In genomic region chr5:65535457-65536067, GRCm38 (mm10) we compare ENCODE assay signal across 8 mouse cellular contexts. TPM values are rescaled to one million over a fixed set of nuclear protein-coding genes. Genes with fewer than 3 reads are reported as not detected.
DNase-seq lines count a peak whose midpoint lies in the region; ATAC-seq lines count a peak whose summit lies in the region.

No protein-coding gene starts in this region.

- H3K36me3 ChIP-seq in embryonic facial prominence, embryonic 11.5 days (replicated peaks; ENCODE audit: control insufficient read depth, insufficient read depth, low read depth, low read length) = no peaks in the 10 kb centered on the region
- peaks cover 11% of the 10 kb centered on the region; the same call in 1 of the 2 replicates for H3K36me3 ChIP-seq in embryonic facial prominence, embryonic 10.5 days (replicated peaks)
- no peaks in the 10 kb centered on the region for H3K36me3 ChIP-seq in midbrain, embryonic 14.5 days (ENCODE audit: control insufficient read depth, insufficient read depth, low read length)
- no peaks in the 10 kb centered on the region for H3K36me3 ChIP-seq in midbrain, embryonic 15.5 days (replicated peaks)

- H3K9me3 ChIP-seq in embryonic facial prominence, embryonic 11.5 days (replicated peaks; ENCODE audit: control insufficient read depth, low read length) = no peaks in the 10 kb centered on the region
- H3K9me3 ChIP-seq in embryonic facial prominence, embryonic 10.5 days = no peaks in the 10 kb centered on the region
- no peaks in the 10 kb centered on the region for H3K9me3 ChIP-seq in midbrain, embryonic 14.5 days (ENCODE audit: control insufficient read depth, low read length)
- no peaks in the 10 kb centered on the region for H3K9me3 ChIP-seq in midbrain, embryonic 15.5 days

- H3K9ac ChIP-seq in embryonic facial prominence, embryonic 11.5 days (replicated peaks; ENCODE audit: low read length) = no peak overlapping the region
- H3K9ac ChIP-seq in midbrain, embryonic 14.5 days (replicated peaks; ENCODE audit: low read length) = no peak overlapping the region
- no peak overlapping the region for H3K9ac ChIP-seq in midbrain, embryonic 15.5 days

- H3K27ac ChIP-seq in embryonic facial prominence, embryonic 11.5 days (replicated peaks; ENCODE audit: low read depth, low read length) = no peak overlapping the region
- H3K27ac ChIP-seq in embryonic facial prominence, embryonic 10.5 days (replicated peaks) = no peak overlapping the region
- H3K27ac ChIP-seq in midbrain, embryonic 14.5 days (replicated peaks; ENCODE audit: low read depth, low read length) = no peak overlapping the region
- no peak overlapping the region for H3K27ac ChIP-seq in midbrain, embryonic 15.5 days

- 75% methylated on average over 5 of the region's 5 CpGs for WGBS in embryonic facial prominence, embryonic 11.5 days
- 77% methylated on average over 5 of the region's 5 CpGs for WGBS in embryonic facial prominence, embryonic 10.5 days
- 79% methylated on average over 5 of the region's 5 CpGs for WGBS in midbrain, embryonic 14.5 days
- WGBS in midbrain, embryonic 15.5 days = 77% methylated on average over 5 of the region's 5 CpGs

- DNase-seq in embryonic facial prominence, embryonic 11.5 days (ENCODE audit: low spot score) = peak; percentile 73
- no peak for DNase-seq in embryonic facial prominence, embryonic 10.5 days (ENCODE audit: low spot score)
- DNase-seq in midbrain, embryonic 14.5 days = peak; percentile 78
- DNase-seq in cerebellum, adult 9-11 months = peak; percentile 60
- peak; percentile 45 for DNase-seq in kidney, postnatal 14 days
- DNase-seq in mesoderm, embryonic 11.5 days (ENCODE audit: low read depth, low spot score) = peak; percentile 50
- DNase-seq in yolk sac, embryonic 10.5 days (ENCODE audit: low spot score) = no peak

- no peak overlapping the region for H3K4me3 ChIP-seq in embryonic facial prominence, embryonic 11.5 days (ENCODE audit: low read depth, low read length)
- H3K4me3 ChIP-seq in embryonic facial prominence, embryonic 10.5 days = no peak overlapping the region
- no peak overlapping the region for H3K4me3 ChIP-seq in midbrain, embryonic 14.5 days (replicated peaks; ENCODE audit: low read depth, low read length)
- no peak overlapping the region for H3K4me3 ChIP-seq in midbrain, embryonic 15.5 days

- no peak for ATAC-seq in embryonic facial prominence, embryonic 11.5 days (replicated peaks; ENCODE audit: insufficient number of reproducible peaks, low FRiP score, low TSS enrichment, low read depth)
- ATAC-seq in midbrain, embryonic 14.5 days (ENCODE audit: low FRiP score, low TSS enrichment) = no peak
- ATAC-seq in midbrain, embryonic 15.5 days (replicated peaks) = no peak

- H3K27me3 ChIP-seq in embryonic facial prominence, embryonic 11.5 days (ENCODE audit: control insufficient read depth, insufficient read depth, low read length) = no peaks in the 10 kb centered on the region
- H3K27me3 ChIP-seq in embryonic facial prominence, embryonic 10.5 days (replicated peaks; ENCODE audit: low read depth, poor library complexity, severe bottlenecking) = no peaks in the 10 kb centered on the region
- no peaks in the 10 kb centered on the region for H3K27me3 ChIP-seq in midbrain, embryonic 14.5 days (ENCODE audit: control insufficient read depth, insufficient read depth, low read length)
- no peaks in the 10 kb centered on the region for H3K27me3 ChIP-seq in midbrain, embryonic 15.5 days (replicated peaks)

- no peaks in the 10 kb centered on the region for H3K4me1 ChIP-seq in embryonic facial prominence, embryonic 11.5 days (ENCODE audit: control insufficient read depth, insufficient read depth, low read length)
- H3K4me1 ChIP-seq in embryonic facial prominence, embryonic 10.5 days = peaks cover 19% of the 10 kb centered on the region
- H3K4me1 ChIP-seq in midbrain, embryonic 14.5 days (ENCODE audit: control insufficient read depth, insufficient read depth, low read length) = peaks cover 15% of the 10 kb centered on the region
- peaks cover 17% of the 10 kb centered on the region for H3K4me1 ChIP-seq in midbrain, embryonic 15.5 days

- H3K4me2 ChIP-seq in embryonic facial prominence, embryonic 11.5 days (ENCODE audit: low read depth, low read length) = no peak overlapping the region
- H3K4me2 ChIP-seq in midbrain, embryonic 14.5 days (ENCODE audit: low read length) = no peak overlapping the region; the same call in 1 of the 2 replicates
- H3K4me2 ChIP-seq in midbrain, embryonic 15.5 days = no peak overlapping the region

RNA-seq across cellular contexts. Expression of gene Smim14, which starts 1.4 kb away (rescaled TPM):
- 77.6 and 82.5 TPM in 2 replicates for polyA plus RNA-seq in embryonic facial prominence, embryonic 11.5 days (2014; fragmentation: Nextera tagmentation; extraction: Ambion mirVana)
- 56.0 and 69.3 TPM in 2 replicates for polyA plus RNA-seq in embryonic facial prominence, embryonic 10.5 days (2016; fragmentation: Nextera tagmentation; extraction: Ambion mirVana)
- polyA plus RNA-seq in midbrain, embryonic 14.5 days (2014; fragmentation: Nextera tagmentation; extraction: Ambion mirVana) = 196 and 212 TPM in 2 replicates
- 174 and 193 TPM in 2 replicates for polyA plus RNA-seq in midbrain, embryonic 15.5 days (2015; fragmentation: Nextera tagmentation; extraction: Ambion mirVana)

RNA-seq across cellular contexts. Expression of gene Ube2k, which starts 1.5 kb away (rescaled TPM):
- polyA plus RNA-seq in embryonic facial prominence, embryonic 11.5 days (2014; fragmentation: Nextera tagmentation; extraction: Ambion mirVana) = 164 and 170 TPM in 2 replicates
- polyA plus RNA-seq in embryonic facial prominence, embryonic 10.5 days (2016; fragmentation: Nextera tagmentation; extraction: Ambion mirVana) = 214 and 216 TPM in 2 replicates
- 155 and 182 TPM in 2 replicates for polyA plus RNA-seq in midbrain, embryonic 14.5 days (2014; fragmentation: Nextera tagmentation; extraction: Ambion mirVana)
- polyA plus RNA-seq in midbrain, embryonic 15.5 days (2015; fragmentation: Nextera tagmentation; extraction: Ambion mirVana) = 190 and 191 TPM in 2 replicates

RNA-seq across cellular contexts. Expression of gene Gm43552, which starts 42.9 kb away (rescaled TPM):
- polyA plus RNA-seq in embryonic facial prominence, embryonic 11.5 days (2014; fragmentation: Nextera tagmentation; extraction: Ambion mirVana) = not detected in 2 replicates
- polyA plus RNA-seq in embryonic facial prominence, embryonic 10.5 days (2016; fragmentation: Nextera tagmentation; extraction: Ambion mirVana) = not detected in 2 replicates
- 3.0 TPM in 1 of 2 replicates, not detected in the other for polyA plus RNA-seq in midbrain, embryonic 14.5 days (2014; fragmentation: Nextera tagmentation; extraction: Ambion mirVana)
- polyA plus RNA-seq in midbrain, embryonic 15.5 days (2015; fragmentation: Nextera tagmentation; extraction: Ambion mirVana) = 1.1 TPM in 1 of 2 replicates, not detected in the other

Comparison
In these comparisons a context has a peak if more than half of its experiments do, and no peak if none do; other contexts are left out.
1. DNase-seq: peak in embryonic facial prominence, embryonic 11.5 days (single experiment), midbrain, embryonic 14.5 days (single experiment), cerebellum, adult 9-11 months (single experiment), kidney, postnatal 14 days (single experiment) and mesoderm, embryonic 11.5 days (single experiment); none in embryonic facial prominence, embryonic 10.5 days (single experiment) and yolk sac, embryonic 10.5 days (single experiment).